Mouse (Mus musculus): ENCODE measurements around the gene Cenpf. TPM values are rescaled to one million over a fixed set of nuclear protein-coding genes. Genes with fewer than 3 reads are reported as not detected.

The Cenpf gene
- polyA plus RNA-seq, 1 experiment from 2014 or later = 26.8 TPM

- H3K4me3 ChIP-seq = no peak overlapping the region
- H3K4me2 ChIP-seq = no peak overlapping the region
- no peak for ATAC-seq (ENCODE audit: low FRiP score)
- H3K27me3 ChIP-seq = no peaks in the 10 kb centered on the region
- WGBS = 78% methylated on average over 13 of the region's 13 CpGs
- no peaks in the 10 kb centered on the region for H3K9me3 ChIP-seq
- no peaks in the 10 kb centered on the region for H3K36me3 ChIP-seq
- H3K4me1 ChIP-seq (replicated peaks) = no peaks in the 10 kb centered on the region
- H3K27ac ChIP-seq = no peak overlapping the region
- no peak overlapping the region for H3K9ac ChIP-seq
Measured at GRCm38 (mm10) chr1:189618970-189619740, 68.7 kb downstream of the Cenpf start.

GRCm38 (mm10) chr1:189617381-189617780 is 70.5 kb downstream of the Cenpf start:
- H3K4me3 ChIP-seq = no peak overlapping the region
- H3K4me1 ChIP-seq (replicated peaks) = no peaks in the 10 kb centered on the region
- no peaks in the 10 kb centered on the region for H3K36me3 ChIP-seq
- WGBS = 92% methylated on average over 5 of the region's 5 CpGs
- no peak overlapping the region for H3K4me2 ChIP-seq
- ATAC-seq (ENCODE audit: low FRiP score) = no peak
- H3K9ac ChIP-seq = no peak overlapping the region
- H3K9me3 ChIP-seq = no peaks in the 10 kb centered on the region
- no peaks in the 10 kb centered on the region for H3K27me3 ChIP-seq
- H3K27ac ChIP-seq = no peak overlapping the region

- no peak overlapping the region for H3K4me2 ChIP-seq
- H3K9ac ChIP-seq = no peak overlapping the region
- H3K4me3 ChIP-seq = no peak overlapping the region
- 91% methylated on average over 7 of the region's 7 CpGs for WGBS
- H3K36me3 ChIP-seq = no peaks in the 10 kb centered on the region
- ATAC-seq (ENCODE audit: low FRiP score) = no peak
- H3K27me3 ChIP-seq = no peaks in the 10 kb centered on the region
- no peak overlapping the region for H3K27ac ChIP-seq
- no peaks in the 10 kb centered on the region for H3K9me3 ChIP-seq
- no peaks in the 10 kb centered on the region for H3K4me1 ChIP-seq (replicated peaks)
Measured at GRCm38 (mm10) chr1:189615246-189615645, 72.6 kb downstream of the Cenpf start.

GRCm38 (mm10) chr1:189613076-189613475 is 74.8 kb downstream of the Cenpf start:
- no peaks in the 10 kb centered on the region for H3K36me3 ChIP-seq
- H3K27ac ChIP-seq = no peak overlapping the region
- H3K9me3 ChIP-seq = no peaks in the 10 kb centered on the region
- no peaks in the 10 kb centered on the region for H3K27me3 ChIP-seq
- 68% methylated on average over 7 of the region's 7 CpGs for WGBS
- no peak overlapping the region for H3K4me2 ChIP-seq
- no peak overlapping the region for H3K9ac ChIP-seq
- ATAC-seq (ENCODE audit: low FRiP score) = no peak
- no peak overlapping the region for H3K4me3 ChIP-seq
- H3K4me1 ChIP-seq (replicated peaks) = no peaks in the 10 kb centered on the region

GRCm38 (mm10) chr1:189611775-189612174 is 76.1 kb downstream of the Cenpf start:
- ATAC-seq (ENCODE audit: low FRiP score) = no peak
- no peaks in the 10 kb centered on the region for H3K9me3 ChIP-seq
- no peak overlapping the region for H3K9ac ChIP-seq
- no peaks in the 10 kb centered on the region for H3K4me1 ChIP-seq (replicated peaks)
- no peak overlapping the region for H3K4me3 ChIP-seq
- no peaks in the 10 kb centered on the region for H3K27me3 ChIP-seq
- 82% methylated on average over 4 of the region's 4 CpGs for WGBS
- no peaks in the 10 kb centered on the region for H3K36me3 ChIP-seq
- no peak overlapping the region for H3K27ac ChIP-seq
- no peak overlapping the region for H3K4me2 ChIP-seq

GRCm38 (mm10) chr1:189608640-189609039 is 79.2 kb downstream of the Cenpf start:
- no peak overlapping the region for H3K4me2 ChIP-seq
- 40% methylated on average over 5 of the region's 5 CpGs for WGBS
- H3K4me3 ChIP-seq = no peak overlapping the region
- H3K4me1 ChIP-seq (replicated peaks) = no peaks in the 10 kb centered on the region
- H3K27me3 ChIP-seq = no peaks in the 10 kb centered on the region
- H3K9ac ChIP-seq = no peak overlapping the region
- no peak for ATAC-seq (ENCODE audit: low FRiP score)
- H3K36me3 ChIP-seq = no peaks in the 10 kb centered on the region
- H3K9me3 ChIP-seq = no peaks in the 10 kb centered on the region
- no peak overlapping the region for H3K27ac ChIP-seq

GRCm38 (mm10) chr1:189608039-189608438 is 79.8 kb downstream of the Cenpf start:
- no peaks in the 10 kb centered on the region for H3K4me1 ChIP-seq (replicated peaks)
- H3K4me3 ChIP-seq = no peak overlapping the region
- H3K27me3 ChIP-seq = no peaks in the 10 kb centered on the region
- no peak for ATAC-seq (ENCODE audit: low FRiP score)
- no peaks in the 10 kb centered on the region for H3K9me3 ChIP-seq
- no peaks in the 10 kb centered on the region for H3K36me3 ChIP-seq
- no peak overlapping the region for H3K9ac ChIP-seq
- H3K4me2 ChIP-seq = no peak overlapping the region
- H3K27ac ChIP-seq = no peak overlapping the region
- 87% methylated on average over 3 of the region's 3 CpGs for WGBS

GRCm38 (mm10) chr1:189605598-189606126 is 82.2 kb downstream of the Cenpf start:
- Histone ChIP-seq H3K4me1 (replicated peaks) (no peaks in the 10 kb centered on the region), H3K4me3 (no peak overlapping the region), H3K4me2 (no peak overlapping the region), H3K27me3 (no peaks in the 10 kb centered on the region), H3K36me3 (no peaks in the 10 kb centered on the region), H3K9ac (no peak overlapping the region), H3K9me3 (no peaks in the 10 kb centered on the region), H3K27ac (no peak overlapping the region)
- ATAC-seq (ENCODE audit: low FRiP score) = no peak
- WGBS = 87% methylated on average over 8 of the region's 8 CpGs

- no peaks in the 10 kb centered on the region for H3K27me3 ChIP-seq
- 0 out of 2 replicates have a peak, but pooled peaks cover 2% of the 10 kb centered on the region for H3K4me1 ChIP-seq (replicated peaks)
- H3K36me3 ChIP-seq = no peaks in the 10 kb centered on the region
- no peak overlapping the region for H3K27ac ChIP-seq
- no peak overlapping the region for H3K4me3 ChIP-seq
- no peak overlapping the region for H3K4me2 ChIP-seq
- no peak for ATAC-seq (ENCODE audit: low FRiP score)
- 88% methylated on average over 3 of the region's 3 CpGs for WGBS
- no peak overlapping the region for H3K9ac ChIP-seq
- no peaks in the 10 kb centered on the region for H3K9me3 ChIP-seq
Measured at GRCm38 (mm10) chr1:189597096-189597495, 90.8 kb downstream of the Cenpf start.

Other genes starting within 250 kb of the Cenpf start
- gene Ptpn14, start 40.2 kb upstream of the Cenpf start, polyA plus RNA-seq (2015; fragmentation: Nextera tagmentation; extraction: Ambion mirVana) = 1.9 TPM in 2 replicates
- 53.6 and 56.1 TPM in 2 replicates for gene Smyd2, start 234.3 kb upstream of the Cenpf start, polyA plus RNA-seq (2015; fragmentation: Nextera tagmentation; extraction: Ambion mirVana)